12 mouse cellular contexts compared by ENCODE assay signal in the genomic region with DNA sequence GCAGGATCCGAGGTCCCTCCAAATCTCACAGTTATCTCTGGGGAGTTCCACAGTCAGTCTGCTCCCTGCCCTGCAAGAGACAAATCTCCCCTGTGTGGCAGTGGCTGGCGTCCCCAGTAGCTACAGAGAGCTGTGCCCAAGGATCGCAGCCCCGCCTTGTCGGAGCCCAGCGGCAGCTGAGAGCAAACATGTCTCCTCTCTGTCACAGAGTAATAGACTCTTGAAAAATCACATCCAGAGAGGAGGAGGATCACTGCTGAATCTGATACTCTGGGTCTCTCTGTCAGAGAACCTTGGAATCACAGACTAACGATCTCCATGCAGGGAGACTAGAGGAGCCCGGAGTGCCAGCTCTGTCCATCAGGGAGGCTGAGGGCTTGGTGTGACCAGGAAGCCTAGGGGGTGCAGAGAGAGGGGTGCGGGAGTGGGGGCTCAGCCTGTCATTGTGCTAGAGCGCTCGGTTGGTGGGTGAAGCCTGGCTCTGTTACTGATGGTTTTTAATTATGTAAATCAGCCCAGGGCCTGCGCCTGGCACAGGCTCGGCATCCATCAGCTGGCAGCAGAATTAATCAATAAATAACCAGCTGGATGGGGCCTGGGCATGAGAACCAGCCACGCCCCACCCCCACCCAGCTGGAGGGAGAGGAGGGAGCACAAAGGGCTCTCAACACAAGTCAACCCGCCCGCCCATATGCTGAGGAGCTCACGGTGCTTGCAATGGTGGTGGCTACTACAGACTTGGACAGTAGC. TPM values are rescaled to one million over a fixed set of nuclear protein-coding genes. Genes with fewer than 3 reads are reported as not detected.
A peak's percentile ranks its signal among the peaks of the same experiment; 100 is the strongest.
DNase-seq lines count a peak whose midpoint lies in the region; ATAC-seq and TF ChIP-seq lines count a peak whose summit lies in the region.
"Had no signal": no experiment of that assay in that cellular context is flagged by ENCODE, and none has a peak within 500 bp of the region (broad histone marks: within the 10 kb centered on the region; RNA-seq: fewer than 3 reads in every experiment).

No protein-coding gene starts in this region.

- ATAC-seq in intestine, embryonic 15.5 days, result peak; percentile 49
- ATAC-seq in stomach, postnatal 0 days (ENCODE audit: low FRiP score, low TSS enrichment), result 0 out of 2 replicates have a peak, but pooled peaks have one; percentile 11
- ATAC-seq in inflammation-experienced regulatory T-cells, adult 6 months, result no peak

- WGBS in intestine, embryonic 15.5 days, result 23% methylated on average over 17 of the region's 17 CpGs
- WGBS in stomach, postnatal 0 days, result 21% methylated on average over 17 of the region's 17 CpGs

- H3K4me2 ChIP-seq in intestine, embryonic 15.5 days (replicated peaks), result no peak overlapping the region
- no peak overlapping the region for H3K4me2 ChIP-seq in stomach, postnatal 0 days (replicated peaks; ENCODE audit: low read depth)
- H3K4me2 ChIP-seq: liver, embryonic 15.5 days had no signal

- H3K4me1 ChIP-seq in intestine, embryonic 15.5 days (replicated peaks), result peaks cover 13% of the 10 kb centered on the region; the same call in 1 of the 2 replicates
- no peaks in the 10 kb centered on the region for H3K4me1 ChIP-seq in stomach, postnatal 0 days (replicated peaks; ENCODE audit: control insufficient read depth, insufficient read depth)
- H3K4me1 ChIP-seq: liver, embryonic 15.5 days had no signal

- peak; percentile 53 to 65 for DNase-seq in right cerebral cortex, postnatal 10 days (ENCODE audit: low spot score in 2 of 2)
- DNase-seq in right cerebral cortex, adult 18-20 months, result no peak
- DNase-seq in layer of hippocampus, postnatal 14 days (ENCODE audit: low spot score in 2 of 2), result peak; percentile 66 to 78
- DNase-seq in stomach, postnatal 0 days (ENCODE audit: low spot score), result peak; percentile 47
- no peak for DNase-seq in adrenal gland, postnatal 14 days
- DNase-seq in testis, postnatal 14 days (ENCODE audit: low spot score), result no peak
- DNase-seq: adrenal gland, adult 2 months; heart, adult 11 months; thymus, adult 18-20 months had no signal

- TF ChIP-seq EP300 in stomach, postnatal 0 days (optimal IDR thresholded peaks at IDR 0.05), result no peak

- H3K9me3 ChIP-seq in intestine, embryonic 15.5 days, result no peaks in the 10 kb centered on the region
- no peaks in the 10 kb centered on the region for H3K9me3 ChIP-seq in stomach, postnatal 0 days (ENCODE audit: control insufficient read depth, low read length)
- H3K9me3 ChIP-seq: liver, embryonic 15.5 days had no signal

- TF ChIP-seq CTCF in stomach, postnatal 0 days (IDR thresholded peaks at IDR 0.05; ENCODE audit: low read depth), result no peak

- H3K9ac ChIP-seq in intestine, embryonic 15.5 days, result no peak overlapping the region
- no peak overlapping the region for H3K9ac ChIP-seq in stomach, postnatal 0 days (ENCODE audit: low read length)
- H3K9ac ChIP-seq: liver, embryonic 15.5 days had no signal

- no peak overlapping the region for H3K4me3 ChIP-seq in intestine, embryonic 15.5 days (replicated peaks)
- no peak overlapping the region for H3K4me3 ChIP-seq in stomach, postnatal 0 days (ENCODE audit: low read depth, low read length)
- H3K4me3 ChIP-seq: liver, embryonic 15.5 days had no signal

- H3K27ac ChIP-seq in intestine, embryonic 15.5 days, result 0 out of 2 replicates have a peak overlapping the region, but pooled peaks have one; percentile 9
- no peak overlapping the region for H3K27ac ChIP-seq in stomach, postnatal 0 days (replicated peaks)
- H3K27ac ChIP-seq: liver, embryonic 15.5 days had no signal

- no peaks in the 10 kb centered on the region for H3K36me3 ChIP-seq in intestine, embryonic 15.5 days
- no peaks in the 10 kb centered on the region for H3K36me3 ChIP-seq in stomach, postnatal 0 days (ENCODE audit: control insufficient read depth, insufficient read depth, low read length)
- H3K36me3 ChIP-seq: liver, embryonic 15.5 days had no signal

- peaks cover 4% of the 10 kb centered on the region; the same call in 1 of the 2 replicates for H3K27me3 ChIP-seq in intestine, embryonic 15.5 days (replicated peaks)
- no peaks in the 10 kb centered on the region for H3K27me3 ChIP-seq in stomach, postnatal 0 days (ENCODE audit: control insufficient read depth, insufficient read depth, low read length)

RNA-seq across cellular contexts. Expression of a gene that starts 17.0 kb away (rescaled TPM):
- polyA plus RNA-seq in intestine, embryonic 15.5 days (2015; fragmentation: Nextera tagmentation; extraction: Ambion mirVana), result 0.08 and 0.29 TPM in 2 replicates
- total RNA-seq in layer of hippocampus, postnatal 14 days (2021), result 100 to 1,000 TPM; 161 to 171 TPM
- polyA plus RNA-seq in stomach, postnatal 0 days (2015; fragmentation: Nextera tagmentation; extraction: Ambion mirVana), result 0.06 and 0.11 TPM in 2 replicates
- 4.4 and 5.6 TPM in 2 replicates for total RNA-seq in adrenal gland, postnatal 14 days (2021)
- under 1 TPM in 1 of 3 experiments, not detected in 2; 0.05 TPM for polyA plus RNA-seq in inflammation-experienced regulatory T-cells, adult 6 months (2017; shearing (Covaris generic))
- polyA plus RNA-seq: liver, embryonic 15.5 days had no signal

RNA-seq across cellular contexts. Expression of a gene that starts 37.7 kb away (rescaled TPM):
- polyA plus RNA-seq in intestine, embryonic 15.5 days (2015; fragmentation: Nextera tagmentation; extraction: Ambion mirVana), result 19.7 and 20.4 TPM in 2 replicates
- total RNA-seq in layer of hippocampus, postnatal 14 days (2021), result 1 to 10 TPM; 7.9 to 8.3 TPM
- 5.6 and 7.2 TPM in 2 replicates for polyA plus RNA-seq in stomach, postnatal 0 days (2015; fragmentation: Nextera tagmentation; extraction: Ambion mirVana)
- 13.1 and 19.8 TPM in 2 replicates for total RNA-seq in adrenal gland, postnatal 14 days (2021)
- 10 to 100 TPM; 45.8 to 70.7 (median 62.8) TPM for polyA plus RNA-seq in inflammation-experienced regulatory T-cells, adult 6 months (2017; shearing (Covaris generic))

Comparison
In these comparisons a context has a peak if more than half of its experiments do, and no peak if none do; other contexts are left out.
1. DNase-seq: peak in right cerebral cortex, postnatal 10 days (2 of 2), layer of hippocampus, postnatal 14 days (2 of 2) and stomach, postnatal 0 days (single experiment); none in right cerebral cortex, adult 18-20 months (single experiment), adrenal gland, postnatal 14 days (single experiment) and testis, postnatal 14 days (single experiment).